Mouse (Mus musculus) adrenal gland (tissue): ENCODE results near the gene Itpka.

Experiments
- intact Hi-C: fragments of 180-260 bp; cut with DNase I; formaldehyde crosslinking; loops from one replicate; pipeline ENCODE4 v1.15.1; 2025

Gene Itpka

GRCm38 (mm10) chr2:119749260-119749659 lies 7.1 kb downstream of the Itpka start:
- intact Hi-C loops, result no loop called here

GRCm38 (mm10) chr2:119757601-119758100 lies 15.5 kb downstream of the Itpka start:
- intact Hi-C loops, result no loop called here

- intact Hi-C loops, result no loop called here
Observed at GRCm38 (mm10) chr2:119758101-119758843, 16.1 kb downstream of the Itpka start.

GRCm38 (mm10) chr2:119758844-119759835 lies 17.0 kb downstream of the Itpka start:
- intact Hi-C loops, result no loop called here

GRCm38 (mm10) chr2:119760251-119760650 lies 18.1 kb downstream of the Itpka start, which contains the start of gene Ltk:
Gene Ltk (minus strand): TSS chr2:119760431.
- intact Hi-C loops, result no loop called here

GRCm38 (mm10) chr2:119762276-119762675 lies 20.1 kb downstream of the Itpka start:
- intact Hi-C loops, result no loop called here

GRCm38 (mm10) chr2:119763924-119764323 lies 21.8 kb downstream of the Itpka start:
- intact Hi-C loops, result no loop called here

GRCm38 (mm10) chr2:119767246-119767645 lies 25.1 kb downstream of the Itpka start:
- intact Hi-C loops, result no loop called here

GRCm38 (mm10) chr2:119787206-119787883 lies 45.2 kb downstream of the Itpka start, which contains the start of gene Rpap1:
Gene Rpap1 (minus strand): TSS chr2:119787537.
- intact Hi-C loops, result no loop called here

GRCm38 (mm10) chr2:119789996-119790395 lies 47.9 kb downstream of the Itpka start:
- intact Hi-C loops, result loop anchor here (10.0 kb wide), 1 partner anchor 105 kb away; the partner anchor contains the start of gene Mga

- intact Hi-C loops, result loop anchor here (10.0 kb wide), 1 partner anchor 97 kb away; the partner anchor contains the start of gene Mga
Observed at GRCm38 (mm10) chr2:119797279-119797783, 55.2 kb downstream of the Itpka start, which contains the start of gene Tyro3. Gene Tyro3 (plus strand): TSS chr2:119797733.

GRCm38 (mm10) chr2:119798246-119798927 lies 56.2 kb downstream of the Itpka start:
- intact Hi-C loops, result loop anchor here (10.0 kb wide), 1 partner anchor 96 kb away; the partner anchor contains the start of gene Mga

- intact Hi-C loops, result loop anchor here (10.0 kb wide), 1 partner anchor 95 kb away; the partner anchor contains the start of gene Mga
Observed at GRCm38 (mm10) chr2:119799181-119799960, 57.2 kb downstream of the Itpka start.

GRCm38 (mm10) chr2:119799961-119800550 lies 57.9 kb downstream of the Itpka start:
- intact Hi-C loops, result loop anchor here (10.0 kb wide), 1 partner anchor 95 kb away; the partner anchor contains the start of gene Mga
